Mouse (Mus musculus) lung, adult 18-20 months (tissue): ENCODE data around the gene Tceanc2.

Source experiments
- DNase-seq, 2 experiments: peaks; one replicate each; pipeline ENCODE4 v3.0.0; 2022; ENCODE audit warnings: mixed read lengths in 2 of 2

Tceanc2 gene

DNA sequence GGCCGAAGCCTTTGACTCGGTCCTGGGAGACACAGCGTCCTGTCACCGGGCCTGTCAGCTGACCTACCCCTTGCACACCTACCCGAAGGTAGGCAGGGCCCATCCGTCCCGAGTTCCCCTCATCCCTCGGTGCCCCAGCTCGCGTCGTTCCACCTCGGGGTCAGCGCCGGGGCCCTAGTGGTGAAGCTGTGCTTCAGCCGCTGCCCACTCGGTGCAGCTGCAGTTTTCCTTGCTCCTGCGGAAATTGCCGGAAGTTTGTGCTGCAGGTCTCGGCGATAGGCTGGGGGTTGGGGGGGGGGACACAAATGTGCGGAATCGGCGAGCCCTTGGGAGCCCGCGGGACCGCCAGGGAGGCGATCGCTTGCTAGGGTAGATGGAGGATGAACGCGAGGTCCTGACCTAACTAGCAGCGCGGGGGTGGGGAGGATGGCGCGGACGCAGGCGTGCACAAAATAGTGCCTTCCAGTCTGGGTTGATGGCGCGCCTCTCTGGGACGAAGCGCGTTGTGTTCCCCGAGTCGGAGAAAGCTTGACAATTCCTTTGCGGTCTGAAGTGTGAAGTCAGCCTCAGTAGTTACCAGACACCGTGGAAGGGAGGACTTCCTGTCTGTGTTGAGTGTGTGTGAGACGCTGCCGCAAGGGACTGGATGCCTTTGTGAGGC is at the start of gene Tceanc2:
Gene Tceanc2, minus strand, starts transcription at position 287 of the 661 bp plus-strand sequence.
- peak; percentile 47 to 50 for DNase-seq

DNA sequence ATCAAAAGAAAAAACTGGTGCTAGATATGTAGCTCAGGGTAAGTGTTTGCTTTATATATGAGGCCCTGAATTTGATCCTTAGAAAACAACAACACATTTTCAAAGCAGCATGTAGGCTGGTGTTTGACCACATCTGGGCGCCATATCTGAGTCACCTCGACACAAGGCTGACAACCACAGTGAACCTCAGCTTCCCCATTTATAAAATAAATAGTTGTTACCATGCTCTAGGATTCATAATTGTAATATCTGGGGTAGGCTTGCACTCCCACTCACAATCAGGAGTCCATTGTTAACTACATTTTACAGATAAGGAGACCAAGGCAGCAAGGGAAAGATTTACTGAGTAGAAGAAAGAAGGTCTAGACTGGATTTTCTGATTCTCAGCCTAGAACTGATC is 47.4 kb upstream of the Tceanc2 start:
- no peak for DNase-seq

DNA sequence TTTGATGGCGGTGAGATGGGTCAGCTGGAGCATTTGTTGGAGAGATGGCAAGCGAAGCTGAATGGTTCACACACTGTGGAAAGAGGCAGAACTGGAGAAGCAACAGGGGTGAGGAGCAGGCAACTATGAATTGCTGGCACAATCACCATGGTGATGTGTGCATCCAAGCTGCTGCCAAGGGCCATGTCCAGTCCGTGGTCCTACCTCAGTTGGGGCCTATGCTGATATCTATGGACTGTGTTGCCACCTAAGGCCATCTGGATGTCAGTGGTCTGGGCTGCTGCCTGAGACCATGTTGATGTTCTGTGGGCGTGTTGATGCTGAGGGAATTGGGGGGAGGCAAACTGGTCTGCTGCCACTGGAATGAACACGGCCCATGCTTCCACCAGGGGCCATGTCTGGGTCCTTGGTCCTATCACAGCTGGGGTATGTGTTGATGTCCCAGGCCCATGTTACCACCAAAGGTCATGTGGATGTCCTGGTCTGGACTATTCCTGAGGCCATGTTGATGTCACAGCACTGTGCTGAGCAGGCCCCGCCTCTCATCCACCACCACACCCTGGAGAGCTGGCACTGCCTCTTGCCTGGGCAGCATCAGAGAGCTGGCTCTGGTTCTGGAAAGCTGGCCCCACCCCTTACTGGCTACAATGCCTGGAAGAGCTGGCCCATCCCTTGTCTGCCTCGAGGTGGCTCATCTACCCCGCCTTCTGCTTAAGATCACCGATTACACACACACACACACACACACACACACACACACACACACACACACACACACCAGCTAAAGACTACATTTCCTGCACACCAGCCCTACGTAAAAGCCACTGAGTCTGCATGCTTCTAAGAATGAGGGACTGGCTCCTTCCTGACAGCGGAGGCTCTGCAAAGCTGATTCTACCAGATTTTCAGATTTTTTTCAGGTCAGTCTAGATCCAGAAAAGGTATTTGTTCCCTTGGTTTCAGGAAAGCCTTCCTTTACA is 44.6 kb upstream of the Tceanc2 start:
- peak; percentile 74 to 80 for DNase-seq

DNA sequence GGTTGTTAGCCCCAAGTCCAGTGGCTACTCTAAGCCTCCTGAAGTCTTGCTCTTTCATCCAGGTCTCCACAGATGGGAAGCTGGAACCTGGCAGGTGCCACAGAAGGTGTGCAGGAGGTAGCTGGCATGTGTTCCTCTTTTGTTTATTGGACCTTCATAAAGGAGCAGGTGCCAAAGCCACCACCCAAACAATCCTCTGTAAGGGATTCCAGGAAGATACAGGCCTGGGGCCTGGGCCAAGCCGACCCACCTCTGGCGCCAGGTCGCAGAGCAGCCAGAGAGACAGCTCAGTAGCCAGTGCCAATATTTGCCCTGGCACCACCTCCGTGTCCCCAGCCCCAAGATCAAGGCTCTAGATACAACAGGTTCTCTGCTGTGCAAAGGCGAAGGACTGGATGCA is 42.6 kb upstream of the Tceanc2 start:
- DNase-seq, result peak in 1 of 2 experiments; percentile 43

DNA sequence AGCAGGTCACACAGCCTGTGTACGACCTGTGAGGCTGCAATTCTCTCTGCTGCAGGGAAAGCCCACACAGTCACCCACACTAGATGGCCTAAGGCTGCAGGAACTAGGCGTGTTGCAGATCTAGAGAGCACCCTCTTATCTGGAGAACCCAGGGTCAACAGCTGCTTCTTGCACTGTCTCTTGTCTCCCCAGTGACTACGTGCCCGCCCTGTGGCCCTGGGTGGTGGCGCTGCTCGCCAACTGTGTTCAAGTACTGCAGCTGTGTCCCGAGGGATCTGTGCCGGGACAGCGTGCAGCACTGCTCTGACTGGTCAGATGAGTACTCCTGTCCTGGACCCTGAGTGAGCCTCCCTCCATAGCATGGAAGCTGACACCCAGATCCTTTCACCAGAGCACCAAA is 38.7 kb upstream of the Tceanc2 start:
- DNase-seq, result no peak

DNA sequence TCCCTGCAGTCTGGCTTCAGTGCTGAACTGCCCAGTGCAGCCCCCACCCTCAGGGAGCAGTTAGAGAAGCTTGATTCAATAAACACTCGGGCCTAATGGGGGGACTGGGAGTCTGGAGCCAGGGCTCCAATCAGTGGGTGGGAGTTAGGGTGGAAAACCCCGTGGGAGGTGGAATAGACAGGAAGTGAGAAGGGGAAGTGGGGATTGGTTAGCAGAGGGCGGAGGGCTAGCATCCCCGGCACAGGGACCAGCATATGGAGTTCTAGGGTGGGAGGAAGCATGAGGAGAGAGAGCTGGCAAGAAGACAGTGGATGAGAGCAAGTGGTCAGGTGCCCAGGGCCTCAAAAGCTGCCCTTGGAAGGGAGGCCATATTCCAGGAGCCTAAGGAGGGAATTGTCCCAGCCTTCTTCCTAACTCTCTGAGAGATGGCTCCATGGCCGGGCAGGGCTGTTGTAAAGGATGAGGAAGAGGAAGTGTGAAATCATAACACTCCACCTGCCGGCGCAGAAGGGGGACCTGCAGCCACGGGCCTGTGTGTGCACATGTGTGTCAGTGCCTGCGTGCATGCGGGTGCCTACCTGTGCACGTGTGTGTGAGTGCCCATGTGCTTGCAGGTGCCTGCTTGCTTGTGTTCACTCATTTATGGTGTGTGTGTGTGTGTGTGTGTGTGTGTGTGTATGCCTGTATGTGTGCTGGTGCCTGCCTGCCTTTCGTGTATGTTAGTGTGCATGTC is 34.5 kb upstream of the Tceanc2 start:
- DNase-seq, result no peak

DNA sequence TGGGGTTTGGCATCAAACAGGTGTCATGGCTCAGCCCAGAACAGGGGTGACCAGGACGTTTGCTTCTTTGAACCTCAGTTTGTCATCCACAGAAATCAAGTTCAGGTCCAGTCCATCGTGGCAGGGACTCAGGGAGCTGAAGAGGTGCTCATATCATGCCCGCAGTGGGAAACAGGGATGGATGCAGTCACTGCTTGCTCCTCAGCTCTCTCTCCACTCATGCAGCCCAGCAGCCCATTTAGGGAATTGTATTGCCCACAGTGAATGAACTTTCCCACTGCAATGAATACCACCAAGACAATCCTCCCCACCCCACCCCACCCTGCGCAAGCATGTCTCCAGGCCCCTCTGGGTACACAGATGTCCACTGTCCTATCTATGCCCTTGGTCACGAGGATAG is 33.0 kb upstream of the Tceanc2 start:
- DNase-seq, result no peak

DNA sequence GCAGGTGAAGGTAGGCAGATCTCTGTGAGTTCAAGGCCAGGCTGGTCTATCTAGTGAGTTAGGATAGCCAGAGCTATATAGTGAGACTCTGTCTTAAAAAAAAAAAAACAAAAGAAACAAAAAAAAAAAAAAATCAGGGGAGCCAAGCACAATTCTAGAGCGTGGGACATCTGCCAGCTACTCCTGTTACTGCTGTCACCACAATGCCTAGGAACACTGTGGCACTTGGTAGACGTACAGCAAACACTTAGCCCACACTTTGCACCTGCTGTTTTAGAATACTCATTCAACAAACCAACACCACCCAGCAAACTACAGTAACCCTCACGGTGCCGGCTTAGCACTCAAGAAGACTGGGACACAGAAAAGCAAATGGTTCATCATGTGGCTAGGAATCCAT is 32.5 kb upstream of the Tceanc2 start:
- DNase-seq, result peak; percentile 83 to 92

DNA sequence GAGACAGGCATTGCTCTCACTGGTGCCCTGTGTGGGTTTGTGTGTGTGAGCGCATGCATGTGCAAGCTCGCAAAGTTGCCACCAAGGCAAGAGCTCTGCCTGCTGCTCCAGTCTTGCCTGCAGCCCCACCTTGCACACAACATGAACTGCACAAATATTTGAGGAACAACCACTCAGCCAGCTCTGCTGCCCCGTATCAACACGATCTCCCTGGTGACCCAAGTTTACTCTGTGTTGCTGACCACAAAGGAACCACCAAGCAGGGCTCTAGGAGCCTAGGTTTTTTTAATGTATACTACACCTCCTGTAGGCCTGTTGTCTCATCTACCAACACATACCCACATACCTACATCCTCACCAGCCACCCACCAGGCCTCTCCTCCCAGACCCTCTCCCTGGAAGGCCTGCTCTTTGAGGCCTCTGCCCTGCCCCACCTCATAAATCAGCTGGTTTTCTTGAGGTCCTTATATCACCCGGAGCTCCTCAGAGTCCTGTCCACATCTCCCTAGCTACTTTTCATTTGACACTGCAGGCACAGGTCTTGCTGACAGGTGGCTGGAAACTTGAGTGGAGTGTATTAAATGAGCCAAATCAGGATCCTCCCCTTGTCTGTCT is 31.7 kb upstream of the Tceanc2 start:
- DNase-seq, result peak; percentile 80 to 88

DNA sequence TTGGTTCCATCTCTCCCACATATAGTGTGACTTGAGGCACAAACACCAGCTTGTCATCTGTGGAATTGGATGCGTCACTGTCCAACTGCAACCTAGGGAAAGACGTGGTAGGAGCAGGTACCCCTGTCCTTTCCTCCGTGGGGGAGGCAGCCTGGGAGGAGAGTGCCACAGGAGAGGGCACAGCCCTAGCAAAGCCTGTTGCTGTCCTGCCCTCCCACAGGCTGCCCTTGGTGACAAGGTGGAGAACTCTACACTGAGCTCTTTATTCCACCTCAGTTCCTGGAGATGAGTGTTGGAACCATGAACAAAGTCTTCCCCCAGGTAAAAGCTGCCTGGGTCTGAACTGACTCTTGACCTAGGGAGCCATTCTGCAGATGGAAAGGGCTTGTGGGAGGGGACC is 30.0 kb upstream of the Tceanc2 start, which contains the start of gene Ldlrad1:
Gene Ldlrad1, plus strand, starts transcription at position 301 of the 400 bp plus-strand sequence.
- no peak for DNase-seq

DNA sequence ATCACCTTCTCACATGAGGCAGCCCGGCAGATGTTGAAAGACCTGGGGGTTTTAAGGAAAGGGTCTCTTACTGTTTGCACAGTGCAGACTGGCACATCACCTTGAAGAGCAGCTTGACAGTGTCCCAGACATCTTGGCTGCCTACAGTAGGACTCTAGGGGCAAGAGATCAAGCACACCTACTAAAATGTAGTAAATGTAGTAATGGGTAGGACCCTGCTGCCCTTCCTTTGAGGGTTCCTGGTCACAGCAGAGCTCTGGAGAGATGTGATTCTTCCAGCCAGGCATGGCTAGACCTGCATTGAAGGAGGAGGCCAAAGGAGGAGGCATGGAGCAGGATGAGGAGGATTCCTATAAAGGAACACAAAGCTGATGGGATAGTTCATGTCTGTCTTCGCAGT is 28.1 kb upstream of the Tceanc2 start:
- no peak for DNase-seq

DNA sequence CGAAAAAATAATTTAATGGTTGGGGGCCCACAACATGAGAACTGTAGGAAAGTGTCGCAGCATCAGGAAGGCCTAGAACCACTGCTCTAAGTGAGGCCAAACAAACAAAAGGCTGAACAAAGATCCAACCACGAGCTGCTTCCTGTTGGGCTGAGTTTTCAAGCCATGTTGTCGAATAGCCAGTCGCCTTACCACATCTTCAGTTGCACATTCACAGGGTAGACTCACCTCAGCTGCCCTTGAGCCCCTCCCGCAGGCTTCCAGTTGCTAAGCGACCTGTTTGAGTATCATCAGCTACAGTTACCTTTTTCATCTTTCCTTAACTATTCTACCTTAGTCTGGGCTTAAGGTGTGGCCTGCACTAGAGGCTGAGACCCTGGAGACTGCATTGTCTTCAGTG is 24.1 kb upstream of the Tceanc2 start:
- peak in 1 of 2 experiments; percentile 38 for DNase-seq

DNA sequence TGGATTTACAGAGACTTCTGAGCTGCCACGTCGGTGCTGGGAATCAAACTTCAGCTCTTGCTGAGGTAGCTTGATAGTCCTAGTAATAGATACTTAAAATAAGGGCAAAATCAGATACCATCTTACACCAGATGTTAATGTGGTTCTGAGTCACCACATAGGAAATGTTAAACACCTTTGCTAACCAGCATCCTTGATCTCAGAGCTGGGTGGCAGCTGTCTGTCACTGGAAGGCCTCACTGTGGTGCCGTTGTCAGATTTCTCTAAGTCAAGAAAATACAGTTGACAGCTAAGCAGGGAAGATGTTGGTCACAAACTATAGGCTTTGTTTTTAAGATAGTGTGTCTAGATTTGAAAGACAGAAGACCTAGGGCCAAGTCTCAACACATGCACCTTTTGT is 22.9 kb upstream of the Tceanc2 start:
- no peak for DNase-seq

DNA sequence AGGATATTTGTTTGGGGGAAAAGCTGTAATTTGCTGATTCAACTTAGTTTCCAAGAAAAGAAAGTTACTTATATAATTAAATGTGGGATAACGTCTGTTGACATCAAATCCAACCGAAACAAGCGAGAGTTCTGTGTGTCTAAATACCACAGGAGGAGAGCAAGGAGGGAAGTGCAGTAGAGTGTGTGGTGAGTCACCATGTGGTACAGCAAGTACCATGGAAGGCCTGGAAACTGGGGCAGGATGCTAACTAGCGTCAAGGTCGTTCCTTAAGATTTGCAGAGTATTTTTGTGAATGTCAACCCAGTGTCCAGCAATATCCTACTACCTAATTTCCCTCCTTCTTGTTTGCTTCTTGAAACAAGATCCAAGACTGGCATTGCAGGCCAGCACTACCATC is 19.2 kb upstream of the Tceanc2 start:
- DNase-seq, result no peak

DNA sequence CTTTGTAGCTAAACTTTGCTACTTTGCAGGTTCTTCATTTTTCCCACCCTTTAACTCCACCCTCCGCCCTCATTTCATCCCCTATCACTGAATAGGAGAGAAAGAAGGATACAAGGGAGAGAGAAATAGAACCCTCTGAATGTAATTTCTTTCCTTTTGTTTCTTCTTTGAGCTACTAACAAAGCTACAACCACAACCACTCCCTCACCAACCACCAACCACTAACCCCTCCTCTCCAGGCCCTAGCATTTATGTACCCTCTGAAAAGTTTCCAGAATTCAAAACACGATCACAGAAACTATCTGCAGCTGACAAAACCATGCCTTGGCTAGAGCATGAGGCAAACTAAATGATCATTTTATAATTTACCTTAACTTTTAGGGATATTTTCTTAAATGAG is 17.5 kb upstream of the Tceanc2 start:
- no peak for DNase-seq

DNA sequence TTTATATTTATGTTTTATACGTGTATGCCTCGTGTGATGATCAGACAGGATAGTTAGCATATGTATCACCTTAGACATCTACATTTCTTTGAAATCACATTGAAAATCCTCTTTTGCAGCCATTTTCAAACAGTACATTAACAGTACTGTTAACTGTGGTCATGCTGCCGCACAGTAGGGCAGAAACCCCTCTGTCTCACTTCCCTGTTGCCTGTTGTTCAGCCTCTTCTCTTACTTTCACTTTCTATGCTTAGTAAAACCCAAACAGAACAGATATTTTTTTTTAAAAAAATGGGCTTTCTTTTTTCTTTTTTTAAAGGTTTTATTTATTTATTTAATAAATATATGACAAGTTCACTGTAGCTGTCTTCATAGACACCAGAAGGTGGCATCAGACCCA is 14.9 kb upstream of the Tceanc2 start:
- no peak for DNase-seq

DNA sequence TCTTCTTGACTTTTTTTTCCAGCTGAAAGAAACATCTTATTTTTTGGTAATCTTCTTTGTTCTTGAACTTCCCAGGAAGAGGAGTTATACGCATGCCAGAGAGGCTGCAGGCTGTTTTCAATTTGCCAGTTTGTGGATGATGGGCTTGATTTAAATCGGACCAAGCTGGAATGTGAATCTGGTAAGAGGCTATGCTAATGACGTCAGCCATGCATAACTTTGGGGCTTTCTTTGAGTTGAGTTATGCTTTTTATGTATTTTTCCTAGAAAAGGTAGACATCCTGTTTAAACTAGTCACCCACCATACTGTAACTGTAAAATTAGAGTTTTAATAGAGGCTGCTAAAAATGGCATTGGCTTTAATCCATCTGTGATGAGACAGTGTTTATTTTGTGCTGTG is 6.8 kb upstream of the Tceanc2 start:
- DNase-seq, result no peak

DNA sequence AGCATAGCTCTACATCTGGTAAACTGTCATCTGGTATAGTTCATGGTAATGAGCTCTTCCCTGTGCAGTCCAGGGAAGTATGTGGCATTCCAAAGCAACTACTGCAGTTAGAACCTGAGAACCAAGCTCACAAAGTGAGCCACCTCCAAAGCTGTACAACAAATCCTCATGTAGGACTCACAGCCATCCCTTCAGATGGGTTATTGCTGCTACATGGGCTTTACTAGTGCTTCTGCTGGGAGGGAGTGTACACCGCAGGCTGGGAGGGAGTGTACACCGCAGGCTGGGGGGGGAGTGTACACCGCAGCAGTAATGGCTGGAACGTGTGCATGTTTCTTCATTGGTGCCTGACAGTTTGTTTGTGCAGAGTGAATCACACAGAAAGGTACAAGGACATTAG is 4.3 kb upstream of the Tceanc2 start:
- no peak for DNase-seq

DNA sequence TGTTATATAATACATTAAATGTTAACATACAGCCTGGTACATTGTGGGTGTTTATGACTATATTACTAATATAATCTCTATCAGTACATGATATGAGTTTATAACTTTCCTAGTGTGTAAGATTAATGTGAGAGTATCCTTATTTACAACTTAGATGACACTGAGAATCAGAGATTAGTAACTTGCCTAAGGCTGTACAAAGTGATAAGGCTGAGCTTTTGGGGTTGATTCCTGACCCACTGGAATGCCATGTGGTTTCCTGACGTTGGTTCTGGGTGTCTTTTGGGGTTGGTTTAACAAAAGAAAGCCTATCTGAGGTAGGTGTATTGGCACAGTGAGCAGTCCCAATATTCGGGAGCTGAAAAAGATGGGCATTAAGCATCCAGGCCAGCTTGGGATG is 3.9 kb upstream of the Tceanc2 start:
- DNase-seq, result no peak

DNA sequence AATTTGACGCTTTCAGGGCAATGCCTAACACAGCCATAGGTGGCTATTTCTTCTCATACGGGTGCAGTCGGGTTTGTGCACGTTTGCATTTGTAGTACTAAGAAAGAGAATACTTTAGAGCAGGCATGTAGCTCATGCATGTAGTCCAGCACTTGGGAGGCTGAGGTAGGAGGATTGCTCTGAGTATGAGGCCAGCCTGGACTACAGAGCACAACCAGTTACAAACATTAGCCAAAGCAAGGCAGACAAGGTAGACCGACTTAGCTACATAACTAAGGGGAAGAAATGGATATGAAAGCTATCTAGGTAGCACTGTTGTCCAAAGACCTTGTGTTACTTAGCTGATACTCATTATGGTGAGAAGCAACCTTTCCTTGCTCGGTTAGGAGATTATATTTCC is 3.0 kb upstream of the Tceanc2 start:
- DNase-seq, result no peak

DNA sequence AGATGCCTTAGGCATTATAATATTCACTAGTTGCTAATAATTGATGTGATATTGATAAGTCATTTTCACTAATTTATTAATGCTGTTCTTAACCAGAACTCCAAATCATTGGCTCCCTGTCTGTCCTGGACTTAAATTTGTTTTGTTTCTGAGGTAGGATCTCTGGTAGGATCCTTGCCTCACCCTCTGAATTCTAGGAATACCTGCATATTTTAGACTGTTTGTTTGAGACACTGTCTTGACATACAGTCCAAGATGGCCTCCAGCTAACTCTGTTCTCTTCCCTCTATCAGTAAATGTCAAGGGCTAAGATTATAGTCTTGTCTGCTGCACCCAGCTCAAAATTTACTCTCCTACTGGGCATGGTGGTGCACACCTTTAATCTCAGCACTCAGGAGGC is 1.8 kb upstream of the Tceanc2 start:
- no peak for DNase-seq

DNA sequence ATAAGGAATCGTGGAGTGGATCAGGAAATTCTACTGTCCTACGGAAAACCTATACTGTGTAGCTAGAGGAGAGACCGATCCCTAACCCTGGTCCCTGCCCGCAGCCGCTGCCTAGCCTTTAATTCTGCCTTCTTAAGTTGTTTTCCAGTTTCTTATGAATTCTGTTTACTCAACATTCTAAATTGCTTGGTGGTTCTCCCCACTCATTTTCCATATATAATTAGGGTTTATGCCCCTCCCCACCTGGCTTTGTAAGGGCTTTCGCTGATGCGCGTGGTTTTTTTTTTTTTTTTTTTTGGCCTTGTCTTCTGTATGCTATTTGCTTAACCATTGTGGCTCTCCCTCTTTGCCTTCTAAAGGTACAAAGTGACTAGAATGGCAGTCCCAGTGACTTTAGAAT is 645 bp upstream of the Tceanc2 start:
- no peak for DNase-seq
